Mouse (Mus musculus) adrenal gland, postnatal 10 days (tissue): ENCODE measurements around the gene Lrrc73. TPM values are rescaled to one million over a fixed set of nuclear protein-coding genes. Genes with fewer than 3 reads are reported as not detected.

Experiments used
- DNase-seq: peaks from one replicate; pipeline ENCODE4 v3.0.0; 2021; ENCODE audit warnings: mixed read lengths
- total RNA-seq, 2 experiments: library from RNA; stranded (reverse); gene quantifications; 2 replicates each; pipeline ENCODE4 v1.2.3; 2021

The Lrrc73 gene
- total RNA-seq, 2 experiments from 2014 or later: 3.4 to 3.8 TPM

DNA sequence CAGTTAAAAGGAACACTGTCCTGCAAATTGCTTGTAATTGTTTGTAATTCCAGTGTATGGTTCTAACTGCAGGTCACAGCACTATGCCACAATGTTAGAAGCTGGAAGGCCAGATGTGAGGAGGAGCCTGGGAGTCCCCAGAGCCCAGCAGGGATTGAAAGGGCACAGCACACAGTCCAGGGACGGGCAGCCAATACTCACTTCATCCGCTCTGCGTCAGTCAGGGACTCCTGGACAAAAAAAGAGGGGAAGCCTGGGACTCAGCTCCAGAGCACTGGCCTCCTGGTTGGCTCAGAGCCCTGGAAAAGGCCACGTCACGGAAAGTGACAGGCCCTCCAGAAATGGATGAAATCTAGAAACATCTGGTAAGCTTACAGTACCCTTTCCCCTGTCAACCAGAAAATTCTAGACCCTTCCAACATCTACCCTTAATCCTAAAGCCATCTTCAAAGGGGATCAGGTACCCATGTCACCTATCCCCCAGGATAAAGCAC lies 8.9 kb downstream of the Lrrc73 start:
- peak; percentile 44 for DNase-seq

DNA sequence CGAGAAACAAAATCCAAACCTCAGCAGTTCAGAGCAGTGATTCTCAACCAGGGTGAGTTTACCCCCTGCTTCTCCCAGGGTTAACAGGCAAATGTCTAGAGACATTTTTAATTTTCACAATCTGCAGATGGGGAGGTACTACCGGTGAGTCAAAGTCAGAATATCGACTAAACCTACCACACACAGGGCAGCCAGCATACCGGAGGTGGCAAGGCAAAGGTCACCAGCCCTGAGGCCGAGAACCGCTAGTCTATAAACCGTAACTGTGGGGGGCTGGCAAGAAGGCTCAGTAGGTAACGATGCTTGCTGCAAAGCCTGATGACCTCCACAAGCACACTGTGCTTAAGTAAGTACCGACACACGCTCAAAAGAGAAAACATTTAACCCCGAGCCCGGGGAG lies 12.2 kb downstream of the Lrrc73 start:
- DNase-seq: no peak

DNA sequence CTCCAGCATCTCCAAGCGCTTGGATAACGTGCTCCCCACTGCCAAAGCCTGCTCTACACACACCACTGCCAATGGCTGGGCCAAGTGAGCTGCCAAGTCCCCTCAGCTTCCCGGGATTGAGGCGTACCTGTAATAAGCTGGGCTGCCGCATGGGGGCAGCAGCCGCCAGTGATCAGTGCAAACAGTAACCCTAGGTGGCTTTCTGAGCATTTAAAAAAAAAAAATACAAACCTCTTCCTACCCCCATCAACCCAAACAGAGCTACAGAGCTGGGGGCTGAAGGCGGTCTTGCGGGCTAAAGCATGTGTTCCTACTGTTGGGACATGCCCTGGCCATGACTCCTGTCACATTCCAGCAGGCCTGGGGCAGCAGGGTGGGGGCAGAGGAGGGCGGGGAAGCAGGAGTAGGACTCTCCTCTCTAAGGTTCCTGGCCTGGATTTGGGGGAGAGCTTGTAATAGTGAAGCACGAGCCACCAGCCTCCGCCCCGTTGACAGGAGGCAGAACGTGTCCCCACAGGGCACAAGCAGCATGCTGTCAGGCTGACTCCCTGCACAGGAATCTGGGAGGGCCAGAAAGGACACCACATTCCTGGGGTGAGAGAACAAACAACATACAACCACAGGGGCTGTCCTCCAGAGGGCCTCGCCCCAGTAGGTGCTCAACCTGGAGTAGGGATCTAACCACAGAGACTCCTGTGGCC lies 12.7 kb downstream of the Lrrc73 start:
- peak; percentile 88 for DNase-seq

DNA sequence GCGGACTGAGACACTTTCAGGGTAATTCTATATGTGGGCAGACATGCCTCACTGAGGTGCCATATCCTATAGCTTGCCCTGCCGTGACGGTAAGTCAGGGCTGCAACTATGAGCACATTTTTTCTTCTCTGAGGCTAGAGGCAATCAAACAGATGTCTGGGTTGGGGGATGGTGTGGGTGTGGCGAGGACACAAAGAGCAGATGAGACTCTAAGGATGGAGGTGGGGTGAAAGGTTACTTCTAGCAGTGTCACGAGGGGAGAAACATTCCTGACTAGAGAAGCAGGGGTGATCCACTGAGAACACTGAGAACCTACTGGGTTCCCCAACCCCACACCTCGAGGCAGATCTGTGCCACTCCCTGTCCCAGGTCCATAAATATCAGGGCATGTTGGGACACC lies 13.7 kb downstream of the Lrrc73 start:
- DNase-seq: no peak

DNA sequence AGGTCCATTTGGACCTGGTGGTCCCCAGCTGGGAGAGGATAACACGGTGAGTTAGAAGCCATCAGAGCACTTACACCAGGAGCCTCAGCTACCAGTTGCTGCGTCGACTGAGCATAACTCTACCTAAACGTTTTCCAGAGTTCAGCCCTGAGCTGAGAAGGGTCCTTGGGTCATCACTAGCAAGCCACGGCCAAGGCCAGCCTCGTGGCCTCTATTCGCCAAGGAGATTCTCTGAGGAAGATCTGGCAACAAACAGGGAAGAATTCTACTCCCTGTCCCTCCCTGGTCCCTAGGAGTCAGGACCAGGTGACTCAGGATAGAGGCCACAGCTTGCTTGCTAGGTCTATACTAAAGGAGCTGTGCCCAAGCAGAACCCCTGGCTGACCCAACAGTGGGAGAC lies 14.2 kb downstream of the Lrrc73 start:
- no peak for DNase-seq

DNA sequence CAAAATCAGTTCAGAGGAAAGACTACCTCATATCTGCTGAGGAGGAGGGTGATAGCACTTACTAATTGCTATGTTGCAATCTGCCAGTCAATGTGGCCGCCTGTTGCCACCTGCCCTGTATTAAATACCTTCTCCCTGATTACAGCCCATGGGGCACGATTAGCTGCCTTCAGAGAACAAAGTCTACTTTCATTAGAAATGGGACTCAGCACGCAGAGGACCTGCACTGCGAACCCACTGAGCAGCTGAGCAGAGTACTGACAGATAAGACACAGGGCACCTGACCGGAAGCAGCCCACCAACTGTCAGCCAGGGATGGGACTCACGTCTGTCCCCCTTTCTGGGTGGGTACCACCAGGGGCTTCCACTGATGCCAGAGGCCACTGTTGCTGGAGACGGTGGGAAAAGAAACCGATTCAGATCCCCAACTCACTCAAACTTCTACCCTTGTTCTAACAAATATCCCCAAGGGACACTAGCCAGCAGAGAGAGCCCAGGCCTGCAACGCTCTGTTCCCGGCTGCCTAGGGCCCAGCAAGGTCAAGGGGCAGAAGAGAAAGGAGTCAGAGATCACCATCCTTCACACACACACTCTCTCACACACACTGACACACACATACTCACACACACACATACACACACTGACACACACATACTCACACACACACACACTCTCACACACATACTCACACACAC lies 14.8 kb downstream of the Lrrc73 start:
- no peak for DNase-seq

DNA sequence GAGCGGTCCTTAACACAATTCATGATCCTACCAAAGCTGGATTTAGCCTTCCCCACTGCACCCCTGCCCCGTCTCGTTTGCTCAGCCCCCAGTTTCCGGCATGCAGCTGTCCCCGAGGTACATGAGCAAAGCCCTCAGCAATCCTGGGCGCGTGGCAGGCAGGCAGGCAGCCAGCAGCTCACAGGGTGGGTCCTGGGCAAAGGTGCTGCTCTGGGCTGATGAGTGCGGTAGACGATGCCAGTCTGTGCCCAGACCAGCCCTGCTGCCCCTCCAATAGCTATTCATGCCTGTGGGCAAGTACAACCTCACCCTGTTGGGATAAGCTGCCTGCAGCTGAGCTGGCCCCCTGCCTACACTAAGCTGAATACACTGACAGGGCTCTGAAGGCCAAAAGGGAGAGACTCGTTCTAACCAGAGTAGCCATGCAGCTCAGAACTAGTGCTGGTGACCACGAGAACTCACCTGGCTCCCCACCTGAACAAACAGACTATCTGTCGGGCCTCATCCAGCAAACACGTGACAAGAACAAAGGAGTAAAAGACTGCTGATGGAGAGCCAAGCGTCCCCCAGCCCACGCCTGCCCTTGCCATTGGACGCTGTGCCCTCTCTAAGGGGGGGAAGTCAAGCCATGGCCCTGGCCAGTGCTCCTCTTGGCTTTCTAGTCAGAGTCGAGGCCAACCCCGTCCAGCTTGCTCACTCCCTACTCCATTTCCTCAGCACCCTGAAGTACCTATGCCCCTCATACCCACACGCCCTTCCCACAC lies 16.6 kb downstream of the Lrrc73 start:
- DNase-seq: no peak

DNA sequence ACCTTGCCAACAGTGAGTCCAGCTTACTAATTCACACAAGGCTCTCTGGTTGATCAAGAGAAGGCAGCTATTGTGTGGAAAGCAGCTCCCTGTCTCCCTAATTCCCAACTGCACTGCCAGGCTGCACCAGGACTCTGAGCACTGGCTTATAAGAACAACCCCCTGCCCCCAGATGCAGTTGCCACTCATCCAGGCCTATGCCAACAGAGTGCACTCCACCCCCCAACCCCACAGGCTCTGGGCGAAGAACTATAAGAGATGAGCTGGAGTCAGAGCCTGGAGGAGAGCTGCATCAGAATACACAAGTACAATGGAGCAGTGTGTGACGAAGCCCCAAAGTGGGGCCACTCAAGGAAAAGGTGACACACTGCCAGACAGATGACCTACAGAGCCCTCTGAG lies 18.7 kb downstream of the Lrrc73 start:
- no peak for DNase-seq

DNA sequence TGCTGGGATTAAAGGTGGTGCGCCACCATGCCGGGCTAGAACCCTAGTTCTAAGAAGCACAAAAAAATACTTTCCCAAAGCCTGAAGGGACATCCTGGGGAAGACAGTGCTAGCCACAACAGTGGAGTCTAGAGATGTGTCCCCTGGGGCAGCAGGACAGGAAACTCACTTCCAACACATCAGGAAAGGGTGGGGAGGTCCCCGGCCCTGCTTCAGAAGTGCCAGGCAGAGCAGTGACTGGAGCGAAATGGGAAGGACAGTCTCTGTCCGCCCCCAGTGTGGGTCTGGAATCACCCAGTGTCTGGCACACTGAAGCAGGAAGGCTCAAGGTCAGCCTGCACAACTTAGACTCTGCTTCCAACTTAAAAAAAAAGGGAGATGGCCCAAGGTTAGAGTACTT lies 19.3 kb downstream of the Lrrc73 start:
- peak; percentile 59 for DNase-seq

DNA sequence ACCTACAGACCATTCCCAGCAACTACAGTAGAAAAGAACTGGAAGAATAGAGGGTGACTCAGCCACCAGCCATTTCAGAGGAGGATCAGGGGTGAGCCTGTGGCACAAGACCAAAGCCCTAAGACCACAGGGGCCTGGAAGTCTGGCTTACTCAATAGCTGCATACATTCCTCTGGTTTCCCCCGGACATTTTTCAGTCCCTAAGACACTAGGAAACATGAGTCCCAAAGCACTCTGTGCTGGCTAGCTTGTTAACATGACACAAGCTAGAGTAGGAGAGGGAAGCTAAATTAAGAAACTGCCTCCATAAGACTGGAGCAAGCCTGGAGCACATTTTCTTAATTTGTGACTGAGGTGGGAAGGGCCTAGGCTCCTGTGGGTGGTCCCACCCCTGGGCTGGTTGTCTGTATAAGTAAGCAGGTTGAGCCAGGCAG lies 20.5 kb downstream of the Lrrc73 start:
- DNase-seq: no peak

DNA sequence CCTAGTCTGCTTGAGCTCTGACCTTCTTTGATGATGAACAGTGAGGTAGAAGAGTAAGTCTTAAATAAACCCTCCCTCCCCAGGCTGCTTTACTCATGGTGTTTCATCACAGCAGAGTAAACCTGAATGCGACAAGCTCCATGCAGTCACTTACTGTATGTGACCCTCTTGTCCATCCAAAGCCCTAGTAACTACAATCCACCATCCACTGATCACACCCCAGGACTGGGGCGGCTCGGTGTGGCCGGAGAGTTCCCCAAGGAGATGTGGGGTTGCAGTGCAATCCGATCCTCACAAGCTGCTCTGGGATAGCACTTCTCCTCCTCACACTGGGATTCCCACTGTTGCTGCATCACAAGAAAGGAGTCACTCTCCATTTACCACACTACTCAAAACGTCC lies 21.1 kb downstream of the Lrrc73 start:
- no peak for DNase-seq

DNA sequence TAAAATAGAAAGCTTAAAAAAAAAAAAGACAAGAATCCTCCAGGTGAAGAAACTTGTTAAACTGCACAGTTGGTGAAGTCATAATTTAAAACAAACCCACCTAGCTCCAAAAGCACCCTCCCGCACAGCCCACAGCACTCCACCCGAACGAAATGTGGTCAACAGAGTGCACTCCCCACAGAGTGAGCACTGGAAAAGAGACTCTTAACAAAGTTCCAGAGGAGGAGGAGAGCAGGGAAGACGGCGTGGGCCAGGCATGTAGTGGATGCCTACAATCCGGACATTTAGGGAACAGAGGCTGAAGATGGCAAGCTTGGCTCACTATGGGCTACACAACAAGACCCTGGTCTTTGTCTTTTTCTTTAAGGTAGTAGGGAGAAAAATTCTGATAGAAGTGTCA lies 21.7 kb downstream of the Lrrc73 start:
- no peak for DNase-seq

DNA sequence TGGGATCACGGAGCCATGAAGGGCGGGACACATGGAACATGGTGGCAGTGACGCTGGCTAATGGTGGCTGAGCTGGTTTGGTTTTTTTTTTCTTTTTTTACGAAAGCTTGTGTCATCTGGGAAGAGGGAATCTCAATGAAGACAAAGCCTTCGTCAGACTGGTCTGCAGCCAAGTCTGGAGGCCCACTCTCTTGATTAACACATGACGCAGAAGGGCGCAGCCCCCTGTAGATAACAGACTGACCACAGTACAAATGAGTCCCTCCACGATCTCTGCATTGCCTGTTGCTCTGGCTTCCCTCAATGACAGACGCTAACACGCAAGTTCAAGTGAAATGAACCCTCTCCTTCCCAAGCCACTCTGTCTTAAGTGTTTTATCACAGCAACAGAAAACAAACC lies 22.2 kb downstream of the Lrrc73 start:
- DNase-seq: no peak

DNA sequence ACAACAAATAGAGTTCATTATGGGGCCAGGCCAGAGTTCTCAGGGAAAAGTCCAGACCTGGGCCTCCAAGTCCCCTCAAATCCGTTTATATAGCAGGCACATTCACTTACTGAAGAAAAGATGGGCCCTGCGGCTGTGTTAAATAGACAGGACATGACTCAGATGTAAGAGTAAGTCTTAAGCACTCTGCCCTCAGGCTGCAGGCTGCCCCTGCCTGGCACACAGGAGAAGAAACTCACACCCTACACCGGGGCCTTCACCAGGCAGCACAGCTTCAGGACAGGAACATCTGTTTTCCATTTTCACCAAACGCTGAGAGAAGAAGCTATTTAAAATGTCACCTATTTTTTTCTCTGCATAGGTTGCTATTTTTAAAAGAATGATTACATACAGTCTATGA lies 24.3 kb downstream of the Lrrc73 start:
- no peak for DNase-seq

DNA sequence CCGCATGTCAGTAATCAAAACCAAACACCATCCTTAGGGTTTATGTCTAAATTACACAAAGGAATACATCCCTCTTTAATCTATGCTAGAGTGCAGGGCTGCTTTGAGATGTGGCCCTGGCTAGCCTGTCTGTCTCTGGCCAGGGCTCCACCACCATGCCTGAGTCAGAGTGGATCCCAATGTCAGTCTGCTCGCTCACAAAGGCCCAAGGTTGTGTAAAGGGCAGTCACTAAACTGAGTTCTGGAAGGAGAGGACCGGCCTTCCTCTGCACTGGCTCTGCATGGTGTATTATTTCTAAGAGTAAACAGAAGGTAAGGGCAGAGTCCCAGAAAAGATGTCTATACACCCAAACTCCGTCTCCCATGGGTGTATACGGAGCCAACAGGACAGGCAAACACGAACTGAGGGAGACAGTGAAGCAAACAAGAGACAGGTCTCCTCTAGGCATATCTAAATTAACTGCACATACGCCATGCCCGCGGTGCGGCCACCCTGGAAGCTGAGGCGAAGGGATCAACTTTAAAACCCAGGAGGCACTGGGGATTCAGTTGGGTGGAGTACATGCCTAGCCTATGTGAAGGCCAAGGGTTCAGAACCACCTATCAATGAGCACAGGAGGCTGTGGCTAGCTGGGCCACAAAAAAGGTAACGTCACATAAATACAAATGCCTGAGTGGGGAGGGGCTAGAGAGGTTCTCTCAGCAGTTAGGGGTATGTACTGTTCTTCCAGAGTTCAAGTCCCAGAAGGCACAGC lies 24.9 kb downstream of the Lrrc73 start:
- peak; percentile 65 for DNase-seq

DNA sequence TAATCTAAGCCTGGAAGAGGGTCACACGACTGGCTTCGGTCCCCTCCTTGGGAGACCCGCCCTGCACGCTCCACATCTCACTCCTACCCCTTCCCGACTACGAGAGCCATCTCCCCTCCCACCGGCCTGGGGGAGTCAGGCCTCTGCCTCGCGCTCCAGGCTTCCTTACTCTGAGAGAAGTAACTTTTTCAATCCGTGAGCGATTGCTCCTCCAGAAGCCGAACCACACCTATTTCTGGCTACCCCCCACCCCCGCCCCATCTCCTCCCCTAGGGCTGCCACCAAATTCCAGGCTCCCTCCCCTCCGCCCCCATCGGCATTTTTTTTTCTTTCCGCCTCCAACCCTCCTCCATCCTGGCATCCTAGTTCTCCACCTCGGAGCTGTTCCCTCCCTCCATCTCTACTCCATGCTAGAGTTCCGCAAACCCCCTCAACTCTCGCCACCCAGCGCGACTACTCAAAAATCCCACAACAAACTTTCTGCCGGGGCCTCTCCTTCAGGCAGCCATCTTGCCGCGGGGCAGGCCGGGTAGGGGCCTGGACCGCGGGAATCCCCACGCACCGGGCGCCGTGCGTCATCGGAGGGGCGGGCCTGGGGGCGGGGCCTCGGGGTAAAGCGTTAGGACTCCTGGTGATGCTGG lies 29.3 kb downstream of the Lrrc73 start, which contains the start of gene Tjap1:
Tjap1 (minus strand) TSS at position 544 of the 641 bp plus-strand sequence.
- peak; percentile 97 for DNase-seq

DNA sequence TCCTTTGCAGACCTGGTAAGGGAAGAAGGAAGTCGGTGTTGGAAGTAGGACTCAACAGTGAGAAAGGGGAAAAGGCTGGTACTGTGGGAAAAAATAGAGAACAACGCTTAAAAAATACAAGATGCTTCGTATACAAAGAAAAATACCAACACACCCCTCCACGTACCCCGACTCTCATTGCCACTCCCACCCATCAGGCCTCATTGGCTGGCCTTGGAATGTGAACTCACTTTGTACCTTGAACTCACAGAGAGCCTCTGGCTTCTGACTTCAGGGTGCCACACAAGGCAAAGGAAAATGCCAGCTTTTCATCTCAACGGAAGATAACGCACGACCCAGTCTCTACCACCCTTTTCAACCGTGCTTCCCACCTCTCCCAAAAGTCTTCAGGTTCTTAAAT lies 29.8 kb downstream of the Lrrc73 start:
- DNase-seq: no peak

DNA sequence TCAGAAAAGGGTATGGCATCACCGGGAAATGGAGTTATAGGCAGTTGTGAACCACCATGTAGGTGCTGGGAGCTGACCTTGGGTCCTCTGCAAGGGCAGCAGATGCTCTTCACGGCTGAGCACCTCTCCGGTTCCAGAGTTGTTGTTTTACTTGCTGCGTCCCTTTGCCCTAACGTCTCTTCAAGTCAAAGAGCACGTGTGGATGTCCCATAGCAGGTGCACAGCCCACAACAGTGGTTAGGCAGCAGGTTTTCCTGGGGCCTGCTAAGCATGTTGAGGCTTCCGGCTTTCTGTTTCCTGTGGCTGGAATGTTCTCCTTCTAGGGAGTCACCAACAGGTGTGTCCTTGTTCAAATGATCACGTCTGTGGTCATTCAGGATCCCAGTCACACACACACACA lies 30.6 kb downstream of the Lrrc73 start:
- DNase-seq: no peak

DNA sequence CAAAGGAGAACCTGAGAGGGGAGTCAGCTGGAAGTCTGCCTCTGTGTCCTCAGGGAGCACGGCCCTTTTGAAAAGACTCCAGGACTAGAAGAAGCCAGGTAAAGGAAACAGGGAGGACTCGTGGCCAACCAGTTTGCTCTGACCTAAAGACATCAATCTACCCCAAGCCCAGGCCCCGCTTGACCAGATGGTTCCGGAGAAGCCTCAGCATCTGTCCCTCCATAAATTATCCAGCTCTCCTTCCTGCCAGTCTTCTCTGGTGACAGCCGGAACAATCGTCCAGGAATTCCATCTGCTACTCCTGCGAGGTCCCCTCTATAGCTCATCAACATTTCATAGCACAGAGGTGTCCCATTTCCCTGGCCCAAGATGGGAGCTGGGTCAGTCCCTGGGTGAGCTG lies 31.3 kb downstream of the Lrrc73 start:
- no peak for DNase-seq

DNA sequence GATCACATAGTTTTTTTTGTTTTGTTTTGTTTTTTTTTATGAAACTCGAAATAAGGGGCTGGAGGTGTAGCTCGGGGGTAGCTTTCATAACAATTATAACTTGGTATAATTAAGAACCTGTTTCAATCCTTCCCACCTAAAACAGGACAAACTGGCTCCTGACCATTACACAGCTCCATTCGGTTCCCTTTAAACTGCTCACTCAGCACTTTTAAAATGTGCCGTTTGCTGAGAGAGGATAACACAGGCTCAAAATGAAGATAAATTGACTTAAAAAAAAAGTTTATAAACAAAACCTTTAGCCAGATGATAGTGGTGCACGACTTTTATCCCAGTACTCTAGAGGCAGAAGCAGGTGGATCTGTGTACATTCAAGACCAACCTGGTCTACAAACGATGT lies 32.1 kb downstream of the Lrrc73 start:
- DNase-seq: no peak

DNA sequence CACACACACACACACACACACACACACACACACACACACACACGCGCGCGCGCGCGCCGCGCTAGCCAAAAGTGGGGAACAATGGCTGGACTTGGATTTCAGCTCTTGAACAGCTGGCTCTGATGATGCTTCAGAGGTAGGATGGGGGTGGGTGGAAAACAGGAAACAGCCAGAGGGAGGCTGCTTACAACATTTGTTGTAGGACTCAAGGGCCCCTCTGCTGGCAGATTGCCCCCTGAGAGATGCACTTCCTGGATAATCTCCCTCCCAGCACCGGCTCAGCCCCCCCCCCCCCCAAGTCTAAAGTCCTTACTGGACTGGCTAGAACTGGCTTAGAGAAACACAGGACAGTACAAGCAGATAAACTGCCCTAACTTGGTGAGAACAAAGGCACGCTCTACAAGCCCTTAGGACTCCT lies 34.4 kb downstream of the Lrrc73 start:
- peak; percentile 57 for DNase-seq

DNA sequence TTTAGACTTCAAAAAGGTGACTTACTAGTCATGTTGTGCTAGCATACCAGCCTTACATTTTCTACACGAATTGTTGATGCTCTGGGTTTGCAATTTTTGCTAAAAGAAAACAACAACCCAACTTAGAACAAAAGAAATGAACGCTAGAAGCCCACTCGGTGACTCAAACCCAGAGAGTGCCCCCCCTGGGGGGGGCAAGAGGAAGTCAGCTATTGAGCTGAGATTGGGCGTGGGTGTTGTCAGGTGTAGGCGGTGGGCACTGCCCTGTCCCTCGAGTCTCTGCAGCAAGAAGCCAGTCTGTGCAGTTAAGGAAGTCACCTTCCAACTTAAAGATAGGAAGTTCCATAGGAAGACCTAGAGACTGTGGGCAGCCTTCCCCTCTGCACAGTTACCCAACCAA lies 43.3 kb downstream of the Lrrc73 start:
- DNase-seq: no peak
